Mouse (Mus musculus): ENCODE data around the gene Adipor2. TPM values are rescaled to one million over a fixed set of nuclear protein-coding genes. Genes with fewer than 3 reads are reported as not detected.
"Not testable (repeated sequence)": the region's sequence is repeated elsewhere in the genome, so short reads cannot be mapped to it uniquely, and the experiment has no call there.

Gene Adipor2
- total RNA-seq, 2 experiments from 2014 or later: 31.3 to 40.9 TPM

- DNase-seq (ENCODE audit: extremely low spot score in 1 of 2, low spot score in 1 of 2): no peak
Measured at GRCm38 (mm10) chr6:119395421-119396308, 21.8 kb downstream of the Adipor2 start.

- no peak for DNase-seq (ENCODE audit: extremely low spot score in 1 of 2, low spot score in 1 of 2)
Measured at GRCm38 (mm10) chr6:119392836-119393235, 24.7 kb downstream of the Adipor2 start.

GRCm38 (mm10) chr6:119390728-119391127, 26.8 kb downstream of the Adipor2 start:
- no peak for DNase-seq (ENCODE audit: extremely low spot score in 1 of 2, low spot score in 1 of 2)

GRCm38 (mm10) chr6:119389089-119389488, 28.4 kb downstream of the Adipor2 start:
- DNase-seq (ENCODE audit: extremely low spot score in 1 of 2, low spot score in 1 of 2): no peak

- peak; percentile 80 to 85 for DNase-seq (ENCODE audit: extremely low spot score in 1 of 2, low spot score in 1 of 2)
Measured at GRCm38 (mm10) chr6:119388650-119389012, 28.9 kb downstream of the Adipor2 start.

- DNase-seq (ENCODE audit: extremely low spot score in 1 of 2, low spot score in 1 of 2): peak; percentile 17 to 18
Measured at GRCm38 (mm10) chr6:119387801-119388649, 29.5 kb downstream of the Adipor2 start.

- no peak for DNase-seq (ENCODE audit: extremely low spot score in 1 of 2, low spot score in 1 of 2)
Measured at GRCm38 (mm10) chr6:119386821-119387220, 30.7 kb downstream of the Adipor2 start.

- DNase-seq (ENCODE audit: extremely low spot score in 1 of 2, low spot score in 1 of 2): no peak
Measured at GRCm38 (mm10) chr6:119386421-119386820, 31.1 kb downstream of the Adipor2 start.

- DNase-seq (ENCODE audit: extremely low spot score in 1 of 2, low spot score in 1 of 2): no peak
Measured at GRCm38 (mm10) chr6:119385668-119386067, 31.8 kb downstream of the Adipor2 start.

- DNase-seq (ENCODE audit: extremely low spot score in 1 of 2, low spot score in 1 of 2): no peak
Measured at GRCm38 (mm10) chr6:119378631-119379030, 38.9 kb downstream of the Adipor2 start.

GRCm38 (mm10) chr6:119377613-119378012, 39.9 kb downstream of the Adipor2 start:
- DNase-seq (ENCODE audit: extremely low spot score in 1 of 2, low spot score in 1 of 2): no peak

- DNase-seq (ENCODE audit: extremely low spot score in 1 of 2, low spot score in 1 of 2): no peak
Measured at GRCm38 (mm10) chr6:119375035-119375434, 42.5 kb downstream of the Adipor2 start.

GRCm38 (mm10) chr6:119373000-119373705, 44.4 kb downstream of the Adipor2 start:
- no peak for DNase-seq (ENCODE audit: extremely low spot score in 1 of 2, low spot score in 1 of 2)

GRCm38 (mm10) chr6:119372237-119372636, 45.3 kb downstream of the Adipor2 start:
- DNase-seq (ENCODE audit: extremely low spot score in 1 of 2, low spot score in 1 of 2): no peak

- DNase-seq (ENCODE audit: extremely low spot score in 1 of 2, low spot score in 1 of 2): no peak
Measured at GRCm38 (mm10) chr6:119371624-119372023, 45.9 kb downstream of the Adipor2 start.

GRCm38 (mm10) chr6:119367382-119367781, 50.1 kb downstream of the Adipor2 start:
- DNase-seq (ENCODE audit: extremely low spot score in 1 of 2, low spot score in 1 of 2): no peak

GRCm38 (mm10) chr6:119366800-119367199, 50.7 kb downstream of the Adipor2 start:
- DNase-seq (ENCODE audit: extremely low spot score in 1 of 2, low spot score in 1 of 2): not testable (repeated sequence)

GRCm38 (mm10) chr6:119363593-119363992, 53.9 kb downstream of the Adipor2 start:
- no peak for DNase-seq (ENCODE audit: extremely low spot score in 1 of 2, low spot score in 1 of 2)

- DNase-seq (ENCODE audit: extremely low spot score in 1 of 2, low spot score in 1 of 2): no peak
Measured at GRCm38 (mm10) chr6:119360925-119361702, 56.4 kb downstream of the Adipor2 start.

- DNase-seq (ENCODE audit: extremely low spot score in 1 of 2, low spot score in 1 of 2): not testable (repeated sequence)
Measured at GRCm38 (mm10) chr6:119360250-119360649, 57.3 kb downstream of the Adipor2 start.

Measured in layer of hippocampus, postnatal 25 days (tissue).